Mouse (Mus musculus): ENCODE measurements around the gene Usp15. TPM values are rescaled to one million over a fixed set of nuclear protein-coding genes. Genes with fewer than 3 reads are reported as not detected.

Gene Usp15
- polyA plus RNA-seq, 1 experiment from 2014 or later = 79.1 TPM

DNA sequence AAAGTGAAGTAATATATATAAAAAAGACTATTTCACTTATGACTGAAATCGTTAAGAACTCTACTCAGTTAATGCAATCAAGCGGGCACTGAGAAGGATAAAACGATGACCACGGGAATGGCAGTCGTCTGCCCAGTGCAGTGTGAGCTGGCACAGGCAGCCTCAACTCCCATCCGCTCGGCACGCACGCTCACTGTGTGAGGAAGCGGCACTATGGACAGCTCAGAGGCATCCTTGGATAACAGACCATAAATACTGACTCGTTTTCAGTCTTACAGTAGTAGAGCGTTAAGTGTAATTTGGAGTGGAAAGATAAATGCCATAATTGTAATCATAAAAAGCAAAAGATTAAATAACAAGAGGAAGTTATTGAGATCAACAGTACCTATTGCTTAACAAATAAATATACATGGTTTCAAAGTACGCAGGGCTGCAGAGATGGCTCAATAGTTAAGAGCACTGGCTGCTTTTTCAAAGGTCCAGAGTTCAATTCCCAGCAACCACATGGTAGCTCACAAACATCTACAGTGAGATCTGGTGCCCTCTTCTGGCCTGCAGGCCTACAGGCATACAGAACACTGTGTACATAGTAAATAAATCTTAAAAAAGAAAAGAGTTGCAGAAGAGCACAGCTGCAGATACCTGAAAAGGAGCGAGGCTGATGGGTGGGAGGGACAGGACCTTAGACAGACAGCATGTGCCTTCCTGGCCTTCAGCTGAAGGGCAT lies 76.0 kb downstream of the Usp15 start:
- 93% methylated on average over 14 of the region's 14 CpGs for WGBS
- no peak overlapping the region for H3K4me3 ChIP-seq
- H3K27ac ChIP-seq (replicated peaks) = no peak overlapping the region
- H3K9me3 ChIP-seq = no peaks in the 10 kb centered on the region
- H3K4me1 ChIP-seq = no peaks in the 10 kb centered on the region
- H3K36me3 ChIP-seq (replicated peaks) = peaks cover 97% of the 10 kb centered on the region
- no peak for DNase-seq (ENCODE audit: low spot score)
- no peaks in the 10 kb centered on the region for H3K27me3 ChIP-seq (replicated peaks; ENCODE audit: low read depth, poor library complexity, severe bottlenecking)

DNA sequence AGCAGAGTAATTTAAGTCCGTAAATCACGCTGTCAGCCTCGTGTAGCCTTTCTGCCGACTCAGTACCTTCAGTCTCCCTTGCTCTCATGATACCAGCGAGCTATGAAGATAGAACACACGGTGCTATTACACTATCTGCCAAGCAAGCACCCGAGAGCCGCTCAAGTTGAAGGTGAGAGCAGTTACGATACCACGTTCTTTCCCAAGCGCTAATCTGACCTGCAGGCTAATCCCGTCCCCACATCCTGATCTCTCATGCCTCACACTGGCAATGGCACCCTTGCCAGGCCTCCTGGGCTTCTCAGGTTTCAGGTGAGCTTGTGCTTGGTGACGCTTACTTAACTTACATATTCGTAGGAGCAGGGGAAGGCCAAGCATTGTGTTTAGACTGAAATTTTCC lies 79.9 kb downstream of the Usp15 start:
- Histone ChIP-seq H3K9me3 (no peaks in the 10 kb centered on the region), H3K27me3 (replicated peaks; ENCODE audit: low read depth, poor library complexity, severe bottlenecking) (no peaks in the 10 kb centered on the region), H3K4me3 (no peak overlapping the region), H3K27ac (replicated peaks) (no peak overlapping the region), H3K36me3 (replicated peaks) (peaks cover 91% of the 10 kb centered on the region), H3K4me1 (no peaks in the 10 kb centered on the region)
- DNase-seq (ENCODE audit: low spot score) = no peak
- 90% methylated on average over 14 of the region's 14 CpGs for WGBS

DNA sequence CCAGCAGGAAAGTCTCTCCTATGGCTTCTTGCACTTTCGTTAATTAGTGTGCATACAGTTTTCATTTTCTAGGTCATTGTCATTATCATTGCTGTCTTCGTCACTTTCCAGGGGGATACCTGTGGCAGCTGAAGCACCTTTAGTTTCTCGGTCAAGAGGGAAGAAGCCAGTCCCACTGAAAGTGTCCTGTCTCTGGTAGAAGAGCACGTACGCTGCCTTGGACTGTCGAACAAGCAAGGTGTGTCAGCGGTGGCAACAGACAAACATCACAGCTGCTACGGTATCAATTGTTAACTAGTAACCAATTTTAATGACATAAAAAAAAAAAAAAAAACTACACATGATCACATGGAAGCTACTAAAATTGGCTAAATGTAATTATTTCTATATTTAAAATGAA lies 83.3 kb downstream of the Usp15 start:
- peaks cover 61% of the 10 kb centered on the region for H3K36me3 ChIP-seq (replicated peaks)
- H3K4me3 ChIP-seq = no peak overlapping the region
- no peak overlapping the region for H3K27ac ChIP-seq (replicated peaks)
- no peaks in the 10 kb centered on the region for H3K9me3 ChIP-seq
- no peak for DNase-seq (ENCODE audit: low spot score)
- 94% methylated on average over 8 of the region's 8 CpGs for WGBS
- H3K27me3 ChIP-seq (replicated peaks; ENCODE audit: low read depth, poor library complexity, severe bottlenecking) = no peaks in the 10 kb centered on the region
- H3K4me1 ChIP-seq = no peaks in the 10 kb centered on the region

DNA sequence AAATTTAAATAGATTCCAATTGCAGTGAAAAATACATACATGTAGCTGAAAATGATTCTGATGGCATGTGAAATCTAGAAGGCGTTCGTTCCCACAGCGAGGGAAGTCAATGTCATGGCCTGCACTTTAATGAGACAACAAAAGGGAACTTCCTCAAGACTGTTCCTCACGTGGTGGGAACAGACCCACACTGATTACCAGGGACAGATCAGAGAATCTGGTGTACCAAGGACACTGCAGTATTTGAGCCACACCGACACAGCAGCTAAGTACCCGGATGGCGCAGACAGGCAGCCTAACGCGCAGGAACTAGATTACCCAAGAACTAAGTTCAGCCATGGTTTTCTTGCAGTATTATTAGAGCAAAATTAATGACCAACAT lies 84.0 kb downstream of the Usp15 start:
- no peak overlapping the region for H3K27ac ChIP-seq (replicated peaks)
- H3K36me3 ChIP-seq (replicated peaks) = peaks cover 54% of the 10 kb centered on the region
- H3K4me3 ChIP-seq = no peak overlapping the region
- no peaks in the 10 kb centered on the region for H3K4me1 ChIP-seq
- no peak for DNase-seq (ENCODE audit: low spot score)
- H3K27me3 ChIP-seq (replicated peaks; ENCODE audit: low read depth, poor library complexity, severe bottlenecking) = no peaks in the 10 kb centered on the region
- WGBS = 94% methylated on average over 9 of the region's 9 CpGs
- no peaks in the 10 kb centered on the region for H3K9me3 ChIP-seq

DNA sequence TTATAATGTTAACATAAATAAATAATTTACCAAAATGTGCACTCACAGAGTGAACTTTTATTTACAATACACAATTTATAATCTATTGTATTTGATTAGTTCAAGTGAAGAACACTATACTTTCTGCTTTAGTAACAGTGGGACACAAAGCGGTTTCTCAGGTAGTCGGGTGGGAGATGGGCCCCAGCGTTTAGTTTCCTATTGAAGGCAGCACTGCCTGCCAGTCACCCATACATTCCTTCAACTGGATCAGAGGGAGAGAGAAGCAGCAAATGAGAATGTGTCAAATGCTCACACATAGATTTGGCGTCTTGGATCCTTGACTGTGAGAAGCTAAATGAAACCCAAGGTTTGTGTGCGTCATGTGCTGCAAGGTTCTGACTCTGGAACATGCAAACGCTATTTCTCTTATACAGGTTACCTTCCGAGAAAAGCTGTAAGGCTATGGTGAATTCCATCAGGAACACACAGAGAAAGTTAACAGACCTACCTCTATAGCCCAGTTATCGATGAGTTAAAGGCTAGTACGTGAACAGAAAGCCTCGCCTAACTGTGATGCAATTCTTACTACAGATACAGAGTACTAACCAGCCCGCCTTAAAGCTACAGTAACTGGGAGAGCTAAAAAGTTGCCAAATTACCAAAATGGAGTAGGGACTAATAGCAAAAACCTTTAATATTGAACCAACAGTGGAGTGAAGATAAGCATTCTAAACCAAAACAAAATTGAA lies 84.6 kb downstream of the Usp15 start:
- peaks cover 48% of the 10 kb centered on the region for H3K36me3 ChIP-seq (replicated peaks)
- no peak overlapping the region for H3K27ac ChIP-seq (replicated peaks)
- 92% methylated on average over 11 of the region's 11 CpGs for WGBS
- H3K4me1 ChIP-seq = no peaks in the 10 kb centered on the region
- H3K4me3 ChIP-seq = no peak overlapping the region
- no peaks in the 10 kb centered on the region for H3K27me3 ChIP-seq (replicated peaks; ENCODE audit: low read depth, poor library complexity, severe bottlenecking)
- H3K9me3 ChIP-seq = no peaks in the 10 kb centered on the region
- DNase-seq (ENCODE audit: low spot score) = no peak

DNA sequence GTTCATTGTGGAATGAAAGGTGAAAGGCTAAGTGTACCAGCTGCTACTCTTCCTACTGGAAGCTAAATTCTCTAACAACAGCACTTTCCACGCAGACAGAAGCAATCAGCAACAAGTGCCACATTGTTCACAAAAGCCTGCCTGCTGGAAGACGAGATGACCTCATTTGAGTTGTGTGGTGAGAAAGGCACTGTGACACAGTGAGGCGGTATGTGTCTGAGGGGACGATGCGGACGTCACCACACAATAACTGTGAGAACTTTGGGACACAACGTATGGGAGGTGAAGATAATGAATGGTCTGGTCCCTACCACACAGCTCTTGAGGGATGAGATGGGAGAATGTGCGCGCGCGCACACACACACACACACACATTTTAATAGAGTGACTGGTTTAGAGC lies 86.2 kb downstream of the Usp15 start:
- Histone ChIP-seq H3K27me3 (replicated peaks; ENCODE audit: low read depth, poor library complexity, severe bottlenecking) (no peaks in the 10 kb centered on the region), H3K9me3 (no peaks in the 10 kb centered on the region), H3K4me3 (no peak overlapping the region), H3K36me3 (replicated peaks) (peaks cover 31% of the 10 kb centered on the region), H3K27ac (replicated peaks) (no peak overlapping the region), H3K4me1 (no peaks in the 10 kb centered on the region)
- DNase-seq (ENCODE audit: low spot score) = no peak
- 81% methylated on average over 11 of the region's 11 CpGs for WGBS

DNA sequence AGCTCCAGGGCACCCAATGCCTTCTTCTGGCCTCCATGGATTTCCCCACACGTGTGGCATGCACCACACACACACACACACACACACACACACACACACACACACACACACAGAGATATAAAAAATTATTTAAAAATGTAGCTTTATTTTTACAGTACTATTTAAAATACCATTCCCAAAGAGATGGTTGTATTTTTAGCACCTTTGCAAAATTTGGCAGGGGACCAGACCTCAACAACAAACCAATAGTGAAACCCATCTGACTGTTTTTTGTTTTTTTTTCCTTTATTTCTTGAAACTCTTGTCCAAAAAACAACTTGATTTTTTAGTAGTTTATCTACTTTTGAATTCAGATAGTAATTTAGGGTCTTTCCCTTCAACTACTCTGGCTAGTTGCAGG lies 88.3 kb downstream of the Usp15 start:
- no peak overlapping the region for H3K27ac ChIP-seq (replicated peaks)
- 83% methylated on average over 1 of the region's 1 CpGs for WGBS
- no peaks in the 10 kb centered on the region for H3K27me3 ChIP-seq (replicated peaks; ENCODE audit: low read depth, poor library complexity, severe bottlenecking)
- no peaks in the 10 kb centered on the region for H3K4me1 ChIP-seq
- no peak overlapping the region for H3K4me3 ChIP-seq
- H3K9me3 ChIP-seq = no peaks in the 10 kb centered on the region
- peaks cover 13% of the 10 kb centered on the region for H3K36me3 ChIP-seq (replicated peaks)
- DNase-seq (ENCODE audit: low spot score) = no peak

DNA sequence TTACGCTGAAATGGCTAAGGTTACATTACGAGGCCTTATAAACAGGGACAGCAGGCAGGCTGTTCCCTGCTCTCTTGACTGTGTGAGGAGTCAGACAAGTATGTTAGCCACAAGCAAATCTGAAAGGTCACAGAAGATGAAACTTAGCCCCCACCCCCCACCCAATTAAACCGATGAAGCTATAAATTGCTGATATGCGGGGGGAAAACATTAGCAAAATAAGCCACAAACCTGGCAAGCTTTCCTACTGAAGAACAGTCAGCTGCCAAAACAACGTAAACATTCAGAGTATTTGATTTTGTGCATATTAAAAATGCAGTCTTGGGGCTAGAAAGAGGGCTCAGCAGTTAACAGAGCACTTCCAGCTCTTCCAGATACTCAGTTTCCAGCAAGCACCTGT lies 88.7 kb downstream of the Usp15 start:
- H3K9me3 ChIP-seq = no peaks in the 10 kb centered on the region
- no peak overlapping the region for H3K4me3 ChIP-seq
- no peak overlapping the region for H3K27ac ChIP-seq (replicated peaks)
- WGBS = 91% methylated on average over 5 of the region's 5 CpGs
- peaks cover 10% of the 10 kb centered on the region; the same call in 1 of the 2 replicates for H3K36me3 ChIP-seq (replicated peaks)
- DNase-seq (ENCODE audit: low spot score) = no peak
- no peaks in the 10 kb centered on the region for H3K4me1 ChIP-seq
- no peaks in the 10 kb centered on the region for H3K27me3 ChIP-seq (replicated peaks; ENCODE audit: low read depth, poor library complexity, severe bottlenecking)

DNA sequence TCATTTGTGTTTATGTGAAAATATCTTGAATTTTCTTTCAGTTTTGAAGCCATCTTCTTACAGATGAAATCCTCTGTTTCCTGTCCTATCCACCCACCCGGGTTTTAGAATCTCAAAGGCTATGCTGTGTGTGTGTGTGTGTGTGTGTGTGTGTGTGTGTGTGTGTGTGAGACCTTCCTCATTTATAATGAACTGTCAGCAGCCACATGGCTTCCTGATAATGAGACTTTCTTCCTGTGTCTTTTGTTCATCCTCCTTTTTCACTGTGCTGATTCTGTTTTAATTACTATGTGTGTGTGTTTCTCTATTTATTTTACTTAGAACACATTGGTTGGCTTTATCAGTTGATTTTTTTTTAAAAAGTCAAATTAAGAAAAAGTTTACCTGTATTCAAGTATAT lies 95.5 kb downstream of the Usp15 start:
- Histone ChIP-seq H3K4me1 (no peaks in the 10 kb centered on the region), H3K36me3 (replicated peaks) (no peaks in the 10 kb centered on the region), H3K27ac (replicated peaks) (no peak overlapping the region), H3K4me3 (no peak overlapping the region), H3K27me3 (replicated peaks; ENCODE audit: low read depth, poor library complexity, severe bottlenecking) (no peaks in the 10 kb centered on the region), H3K9me3 (no peaks in the 10 kb centered on the region)
- no peak for DNase-seq (ENCODE audit: low spot score)
- 95% methylated on average over 1 of the region's 1 CpGs for WGBS

DNA sequence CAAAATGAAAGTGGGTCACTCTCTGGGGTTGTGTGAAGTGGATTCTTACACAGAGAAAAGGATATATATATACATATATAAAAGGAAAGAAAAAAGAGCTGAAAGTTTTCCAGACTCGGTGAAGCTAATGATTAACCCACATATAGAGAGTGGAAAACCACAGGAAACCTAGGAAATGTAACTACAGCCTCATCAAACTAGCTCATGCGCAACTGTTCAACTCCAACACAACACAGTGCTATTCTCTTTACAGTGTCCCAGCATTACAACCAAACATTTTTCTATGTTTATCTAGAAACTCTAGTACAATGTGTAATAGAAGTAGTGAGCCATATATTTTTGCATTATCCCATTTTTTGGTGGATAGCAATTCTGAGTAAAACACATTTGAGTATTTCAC lies 96.2 kb downstream of the Usp15 start:
- WGBS = 93% methylated on average over 2 of the region's 2 CpGs
- no peak for DNase-seq (ENCODE audit: low spot score)
- H3K27me3 ChIP-seq (replicated peaks; ENCODE audit: low read depth, poor library complexity, severe bottlenecking) = no peaks in the 10 kb centered on the region
- H3K4me1 ChIP-seq = no peaks in the 10 kb centered on the region
- H3K27ac ChIP-seq (replicated peaks) = no peak overlapping the region
- H3K4me3 ChIP-seq = no peak overlapping the region
- H3K36me3 ChIP-seq (replicated peaks) = no peaks in the 10 kb centered on the region
- H3K9me3 ChIP-seq = no peaks in the 10 kb centered on the region

DNA sequence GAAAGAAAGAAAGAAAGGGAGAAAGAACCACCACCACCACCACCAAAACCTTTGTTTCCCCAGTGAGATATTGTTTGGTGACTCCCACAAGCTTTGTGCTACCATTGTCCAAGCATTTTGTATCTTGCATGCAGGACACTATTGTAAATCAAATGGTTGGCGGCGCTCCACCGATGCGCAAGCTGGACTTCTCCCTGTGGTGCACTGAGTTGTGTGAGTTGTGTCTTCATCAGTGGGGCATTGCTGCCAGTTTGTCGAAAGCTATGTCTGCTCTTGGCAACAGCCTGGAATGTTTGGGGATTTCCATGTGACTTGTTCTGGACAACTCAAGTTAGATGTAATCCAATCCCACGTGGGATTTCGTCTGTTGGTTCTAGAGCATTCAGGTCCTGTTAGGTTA lies 102.3 kb downstream of the Usp15 start:
- H3K36me3 ChIP-seq (replicated peaks) = no peaks in the 10 kb centered on the region
- WGBS = 86% methylated on average over 7 of the region's 7 CpGs

DNA sequence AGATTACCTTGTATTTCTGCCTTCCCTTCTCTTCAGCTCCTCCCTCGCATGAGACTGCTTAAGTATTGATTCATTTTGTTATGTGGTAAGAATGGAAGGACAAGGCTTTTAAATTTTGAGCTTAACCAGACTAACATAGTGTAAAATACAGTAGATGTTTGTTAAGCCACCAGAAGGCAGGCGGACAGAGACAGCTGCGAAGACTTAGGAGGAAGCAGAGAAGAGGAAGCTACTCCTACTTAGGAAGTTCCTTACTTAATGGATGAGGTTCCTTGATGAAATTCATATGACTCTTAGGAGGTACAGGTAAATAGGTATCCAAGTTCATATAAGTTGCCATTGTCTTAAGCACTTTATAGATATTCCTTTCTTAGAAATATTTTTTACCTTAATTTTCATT lies 104.2 kb downstream of the Usp15 start:
- no peaks in the 10 kb centered on the region for H3K27me3 ChIP-seq (replicated peaks; ENCODE audit: low read depth, poor library complexity, severe bottlenecking)
- H3K9me3 ChIP-seq = no peaks in the 10 kb centered on the region
- 71% methylated on average over 3 of the region's 3 CpGs for WGBS
- no peak overlapping the region for H3K4me3 ChIP-seq
- DNase-seq (ENCODE audit: low spot score) = no peak
- no peak overlapping the region for H3K27ac ChIP-seq (replicated peaks)
- H3K36me3 ChIP-seq (replicated peaks) = no peaks in the 10 kb centered on the region
- H3K4me1 ChIP-seq = no peaks in the 10 kb centered on the region

More for the DNA sequence above, 102.3 kb downstream of the Usp15 start:
- H3K4me1 ChIP-seq = no peaks in the 10 kb centered on the region
- H3K27ac ChIP-seq (replicated peaks) = no peak overlapping the region
- H3K9me3 ChIP-seq = no peaks in the 10 kb centered on the region
- H3K27me3 ChIP-seq (replicated peaks; ENCODE audit: low read depth, poor library complexity, severe bottlenecking) = no peaks in the 10 kb centered on the region
- H3K4me3 ChIP-seq = no peak overlapping the region
- no peak for DNase-seq (ENCODE audit: low spot score)

DNA sequence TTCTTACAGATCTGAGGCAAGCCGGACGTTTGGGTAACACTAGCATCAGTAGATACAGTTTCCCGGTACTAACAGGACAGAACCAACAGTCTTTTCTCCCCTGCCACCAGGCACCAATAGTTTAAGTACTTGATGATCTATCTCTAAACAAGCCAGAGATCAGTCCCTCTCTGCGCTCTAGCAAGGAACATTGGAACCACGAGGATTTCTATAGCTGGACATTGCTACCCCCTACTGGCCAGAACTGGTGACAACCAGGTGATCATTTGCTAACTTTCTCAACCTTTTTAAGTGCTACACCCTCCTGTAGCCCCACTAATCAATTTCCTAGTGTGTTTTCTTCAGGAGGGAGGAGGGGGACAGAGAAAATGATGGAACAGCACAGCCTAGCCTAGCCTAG lies 105.1 kb downstream of the Usp15 start:
- peak; percentile 64 for DNase-seq (ENCODE audit: low spot score)
- Histone ChIP-seq H3K4me3 (no peak overlapping the region), H3K27me3 (replicated peaks; ENCODE audit: low read depth, poor library complexity, severe bottlenecking) (no peaks in the 10 kb centered on the region), H3K36me3 (replicated peaks) (no peaks in the 10 kb centered on the region), H3K4me1 (no peaks in the 10 kb centered on the region), H3K27ac (replicated peaks) (no peak overlapping the region), H3K9me3 (no peaks in the 10 kb centered on the region)
- 31% methylated on average over 5 of the region's 5 CpGs for WGBS

Data from embryonic facial prominence, embryonic 10.5 days (tissue).